Mouse (Mus musculus) testis, adult 2 months (tissue): ENCODE measurements around the gene Patj.
"Not testable (repeated sequence)": the region's sequence is repeated elsewhere in the genome, so short reads cannot be mapped to it uniquely, and the experiment has no call there.

Experiments
- CTCF ChIP-seq: fragments of 200-500 bp; IDR thresholded peaks from 2 replicates; pipeline ENCODE4 v1.5.1; 2012; ENCODE audit warnings: low read depth, mild to moderate bottlenecking, inconsistent platforms, low read length, moderate library complexity; ENCODE audit not compliant: control insufficient read depth, insufficient read depth, insufficient replicate concordance
- POLR2A ChIP-seq: fragments of 200-500 bp; IDR thresholded peaks from 2 replicates; pipeline ENCODE4 v1.6.1; 2012; ENCODE audit warnings: low read depth, mild to moderate bottlenecking, inconsistent platforms, low read length, moderate library complexity; ENCODE audit not compliant: control insufficient read depth

DNA sequence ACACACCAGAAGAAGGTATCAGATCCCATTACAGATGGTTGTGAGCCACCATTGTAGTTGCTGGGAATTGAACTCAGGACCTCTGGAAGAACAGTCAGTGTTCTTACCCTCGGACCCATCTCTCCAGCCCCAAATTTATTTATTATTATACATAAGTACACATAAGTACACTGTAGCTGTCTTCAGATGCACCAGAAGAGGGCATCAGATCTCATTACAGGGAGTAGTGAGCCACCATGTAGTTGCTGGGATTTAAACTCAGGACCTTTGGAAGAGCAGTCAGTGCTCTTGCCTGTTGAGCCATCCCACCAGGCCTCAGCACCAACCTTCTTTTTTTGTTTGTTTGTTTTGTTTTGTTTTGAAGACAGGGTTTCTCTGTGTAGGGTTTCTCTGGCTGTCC, 329.1 kb downstream of the Patj start:
- not testable (repeated sequence) for TF ChIP-seq CTCF, POLR2A
